Mouse (Mus musculus) ES-Bruce4 (cell line): ENCODE data around the gene Ago4.

Experiments
- CTCF ChIP-seq: IDR thresholded peaks from one replicate; pipeline ENCODE4 v1.8.1; 2011; ENCODE audit warnings: low read depth, low read length
- EP300 ChIP-seq: IDR thresholded peaks from 2 replicates; pipeline ENCODE4 v1.6.1; 2011; ENCODE audit warnings: low read depth, low read length; ENCODE audit not compliant: insufficient read depth
- POLR2A ChIP-seq: IDR thresholded peaks from one replicate; pipeline ENCODE4 v1.8.1; 2011; ENCODE audit warnings: low read length; ENCODE audit not compliant: insufficient read depth

GRCm38 (mm10) chr4:126465843-126466242, 67.4 kb downstream of the Ago4 start:
- TF ChIP-seq CTCF (no peak), EP300 (peak; percentile 99), POLR2A (no peak)
